Mouse (Mus musculus) gastrocnemius, postnatal 36 days (tissue): ENCODE data around the gene Gdpd1. TPM values are rescaled to one million over a fixed set of nuclear protein-coding genes. Genes with fewer than 3 reads are reported as not detected.
A peak's percentile ranks its signal among the peaks of the same experiment; 100 is the strongest.
"Not testable (repeated sequence)": the region's sequence is repeated elsewhere in the genome, so short reads cannot be mapped to it uniquely, and the experiment has no call there.

Experiments
- DNase-seq, 2 experiments: peaks; one replicate each; pipeline ENCODE4 v3.0.0; 2022
- intact Hi-C: fragments of 180-260 bp; cut with DNase I; formaldehyde crosslinking; loops from one replicate; pipeline ENCODE4 v1.15.1; 2025
- long read RNA-seq, 2 experiments: library from polyadenylated mRNA; stranded (forward); transcript quantifications; one replicate each; pipeline ENCODE4 v2.0.0; 2021
- total RNA-seq, 2 experiments: library from RNA; stranded (reverse); gene quantifications; 2 replicates each; pipeline ENCODE4 v1.2.3; 2021

Gdpd1 gene
- total RNA-seq: 1 to 10 TPM; 2.9 to 3.5 TPM
- long read RNA-seq, experiment 1, partial matches to known transcripts: 0 of 3 reads
- long read RNA-seq, experiment 1, other reads (novel, unspliced or antisense): 1 of 3 reads
- long read RNA-seq, experiment 2, partial matches to known transcripts: 0 of 3 reads
- long read RNA-seq, experiment 2, other reads (novel, unspliced or antisense): 0 of 3 reads

- DNase-seq: peak; percentile 68 to 73
- intact Hi-C loops: no loop called here
Observed at GRCm38 (mm10) chr11:87073866-87074440, at the start of gene Gdpd1. Gdpd1 (minus strand) TSS chr11:87074062.

GRCm38 (mm10) chr11:87121864-87122263 lies 48.0 kb upstream of the Gdpd1 start:
- DNase-seq: no peak
- intact Hi-C loops: no loop called here

- intact Hi-C loops: no loop called here
Observed at GRCm38 (mm10) chr11:87110172-87110909, 36.5 kb upstream of the Gdpd1 start.

GRCm38 (mm10) chr11:87109519-87110171 lies 35.8 kb upstream of the Gdpd1 start:
- DNase-seq: no peak
- intact Hi-C loops: no loop called here

More at GRCm38 (mm10) chr11:87110172-87110909, 36.5 kb upstream of the Gdpd1 start:
- DNase-seq: no peak

GRCm38 (mm10) chr11:87108755-87109518 lies 35.1 kb upstream of the Gdpd1 start, which contains the start of gene Ska2:
Ska2 (plus strand) TSS chr11:87109234.
- peak; percentile 93 for DNase-seq
- intact Hi-C loops: no loop called here

- no peak for DNase-seq
- intact Hi-C loops: no loop called here
Observed at GRCm38 (mm10) chr11:87108409-87108754, 34.5 kb upstream of the Gdpd1 start, which contains the start of gene Prr11. Prr11 (minus strand) TSS chr11:87108708.

- no peak for DNase-seq
- intact Hi-C loops: no loop called here
Observed at GRCm38 (mm10) chr11:87087142-87087541, 13.3 kb upstream of the Gdpd1 start.

GRCm38 (mm10) chr11:87086290-87086984 lies 12.6 kb upstream of the Gdpd1 start, which contains the start of gene Smg8:
Smg8 (minus strand) TSS chr11:87086774.
- intact Hi-C loops: no loop called here

GRCm38 (mm10) chr11:87085461-87085860 lies 11.6 kb upstream of the Gdpd1 start:
- DNase-seq: no peak

More at GRCm38 (mm10) chr11:87086290-87086984, 12.6 kb upstream of the Gdpd1 start, which contains the start of gene Smg8:
- peak; percentile 68 to 69 for DNase-seq

GRCm38 (mm10) chr11:87083712-87084111 lies 9.8 kb upstream of the Gdpd1 start:
- DNase-seq: no peak
- intact Hi-C loops: no loop called here

More at GRCm38 (mm10) chr11:87085461-87085860, 11.6 kb upstream of the Gdpd1 start:
- intact Hi-C loops: no loop called here

- peak; percentile 26 to 42 for DNase-seq
- intact Hi-C loops: no loop called here
Observed at GRCm38 (mm10) chr11:87073343-87073865, 458 bp downstream of the Gdpd1 start.

- DNase-seq: no peak
- intact Hi-C loops: no loop called here
Observed at GRCm38 (mm10) chr11:87062087-87062486, 11.8 kb downstream of the Gdpd1 start.

- intact Hi-C loops: no loop called here
- DNase-seq: no peak
Observed at GRCm38 (mm10) chr11:87060410-87060809, 13.5 kb downstream of the Gdpd1 start.

- no peak for DNase-seq
- intact Hi-C loops: no loop called here
Observed at GRCm38 (mm10) chr11:87056286-87056685, 17.6 kb downstream of the Gdpd1 start.

- DNase-seq, intact Hi-C loops: not testable (repeated sequence)
Observed at GRCm38 (mm10) chr11:87048900-87049299, 25.0 kb downstream of the Gdpd1 start.

- intact Hi-C loops: no loop called here
Observed at GRCm38 (mm10) chr11:87046968-87047367, 26.9 kb downstream of the Gdpd1 start.

GRCm38 (mm10) chr11:87043052-87043451 lies 30.8 kb downstream of the Gdpd1 start:
- intact Hi-C loops: no loop called here
- no peak for DNase-seq

More at GRCm38 (mm10) chr11:87046968-87047367, 26.9 kb downstream of the Gdpd1 start:
- no peak for DNase-seq

- no peak for DNase-seq
- intact Hi-C loops: no loop called here
Observed at GRCm38 (mm10) chr11:87039307-87039963, 34.4 kb downstream of the Gdpd1 start.

- intact Hi-C loops: no loop called here
Observed at GRCm38 (mm10) chr11:87036180-87036579, 37.7 kb downstream of the Gdpd1 start.

More at GRCm38 (mm10) chr11:87036180-87036579, 37.7 kb downstream of the Gdpd1 start:
- no peak for DNase-seq
